Mouse (Mus musculus) urinary bladder, postnatal 4 days (tissue): ENCODE measurements around the gene Gm7534.

Experiments
- DNase-seq, 2 experiments: peaks; one replicate each; pipeline ENCODE4 v3.0.0; 2021 to 2022; ENCODE audit warnings: low spot score in 2 of 2

Gene Gm7534

DNA sequence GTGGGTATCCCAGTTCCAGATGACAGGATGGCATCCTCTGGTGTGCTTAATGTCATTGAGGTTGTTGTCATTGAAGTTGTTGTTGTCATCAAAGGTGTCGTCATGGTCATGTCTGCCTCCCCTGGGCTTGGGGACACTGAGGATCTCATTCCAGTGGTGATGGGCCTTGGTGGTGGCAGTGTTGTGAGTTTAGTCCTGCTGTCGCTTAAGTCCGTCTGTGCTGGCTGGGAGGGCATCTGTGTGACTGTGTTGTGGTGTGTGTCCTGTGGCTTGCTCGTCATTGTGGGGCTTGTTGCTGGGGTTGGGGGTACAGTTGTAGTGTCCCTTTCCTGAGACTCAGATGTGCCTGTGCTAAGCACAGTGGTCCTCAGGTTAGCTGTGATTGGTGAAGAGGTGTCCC lies at the start of gene Gm7534:
Gene Gm7534, minus strand, starts transcription at position 101 of the 400 bp plus-strand sequence.
- DNase-seq, result no peak

DNA sequence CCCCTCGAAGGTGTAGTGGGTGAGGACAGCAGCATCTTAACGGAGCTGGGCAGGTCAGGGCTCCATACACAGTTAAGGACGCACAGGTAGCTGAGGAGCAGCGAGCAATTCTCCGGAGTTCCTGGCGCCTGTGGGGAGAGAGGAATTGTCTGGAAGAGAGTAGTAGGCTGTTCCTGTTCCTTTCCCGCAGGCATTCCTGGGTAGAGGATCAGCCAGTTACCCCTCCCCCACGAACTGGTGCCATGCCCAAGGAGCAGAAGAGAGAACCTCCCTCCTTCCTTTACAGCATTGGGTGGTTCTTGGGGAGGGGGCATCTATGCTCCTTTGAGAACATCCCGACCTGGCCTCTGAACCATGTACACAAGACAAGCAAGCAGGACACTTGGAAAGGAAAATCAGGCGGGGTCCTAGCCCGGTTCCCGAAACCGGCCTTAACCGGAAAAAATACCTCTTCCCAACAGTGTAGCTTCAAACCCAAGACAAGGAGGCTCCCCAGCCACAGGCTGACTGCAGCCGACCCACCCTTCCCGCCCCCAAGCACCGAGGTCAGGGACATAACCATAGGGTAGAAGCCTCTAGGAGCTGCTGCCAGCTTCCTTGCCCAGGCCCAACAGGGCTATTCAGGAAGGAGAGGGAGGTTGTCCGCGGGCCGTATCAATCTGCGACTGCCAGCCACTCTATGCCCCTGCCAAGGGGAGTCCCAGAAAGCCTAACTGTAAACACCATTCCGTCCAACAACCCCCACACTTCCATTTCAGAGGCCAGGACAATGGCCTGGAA lies 49.5 kb upstream of the Gm7534 start:
- no peak for DNase-seq

DNA sequence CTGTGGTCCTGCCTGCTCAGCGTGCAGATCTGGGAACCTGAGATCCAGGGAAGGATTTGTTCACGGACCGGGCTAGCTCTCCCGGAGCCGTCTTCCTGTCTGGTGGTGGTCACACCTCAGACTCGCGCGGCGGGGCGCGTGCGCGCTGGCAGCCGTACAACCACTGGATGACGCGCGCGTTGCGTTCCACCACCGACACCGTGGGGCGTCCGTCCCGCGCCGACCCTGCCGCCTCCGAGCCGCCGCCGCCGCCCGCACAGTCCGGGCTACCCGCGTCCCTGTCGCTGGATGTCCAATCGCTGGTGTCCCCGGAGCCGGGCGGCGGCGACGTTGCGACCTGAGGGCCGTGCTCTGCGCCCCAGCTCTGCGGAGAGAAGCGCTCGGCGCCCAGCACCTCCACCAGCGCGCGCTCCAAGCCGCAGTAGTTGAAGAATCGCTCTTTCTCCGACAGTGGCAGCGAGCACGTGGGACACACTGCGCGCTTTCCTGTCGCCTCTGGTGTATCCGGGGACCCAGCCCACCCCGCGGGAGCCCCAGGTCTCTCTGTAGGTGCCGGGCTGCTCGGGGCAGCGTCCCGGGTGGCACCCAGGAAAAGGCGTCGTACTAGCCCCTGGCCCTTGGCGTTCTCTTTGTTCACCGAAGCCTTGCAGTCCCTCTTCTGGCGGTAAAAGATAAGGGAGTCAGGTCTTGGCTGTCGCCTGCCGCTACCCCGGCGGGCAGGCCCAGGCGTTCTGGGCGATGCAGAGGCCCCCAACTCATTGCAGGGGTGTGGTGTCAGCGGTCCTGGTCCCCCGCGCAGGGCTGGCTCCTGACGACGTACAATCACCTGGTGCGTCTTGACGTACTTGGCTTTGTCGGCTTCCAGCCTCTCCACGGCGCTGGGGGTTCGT lies 48.7 kb upstream of the Gm7534 start:
- DNase-seq, result no peak

DNA sequence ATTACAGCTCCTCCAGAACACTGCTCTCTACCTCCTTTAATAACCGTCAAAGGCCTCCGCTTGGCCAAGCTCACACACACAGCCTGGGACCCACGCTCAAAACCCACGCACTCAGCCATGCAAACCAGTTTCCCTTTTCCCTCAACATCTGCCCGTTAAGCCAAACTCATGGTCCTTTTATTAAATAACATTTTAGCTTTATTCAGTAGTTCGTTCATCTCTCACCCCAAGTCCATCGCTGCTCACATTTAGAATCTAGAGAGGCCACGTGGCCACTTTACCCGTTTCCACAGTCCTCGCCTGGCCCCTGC lies 48.1 kb upstream of the Gm7534 start:
- DNase-seq, result no peak

DNA sequence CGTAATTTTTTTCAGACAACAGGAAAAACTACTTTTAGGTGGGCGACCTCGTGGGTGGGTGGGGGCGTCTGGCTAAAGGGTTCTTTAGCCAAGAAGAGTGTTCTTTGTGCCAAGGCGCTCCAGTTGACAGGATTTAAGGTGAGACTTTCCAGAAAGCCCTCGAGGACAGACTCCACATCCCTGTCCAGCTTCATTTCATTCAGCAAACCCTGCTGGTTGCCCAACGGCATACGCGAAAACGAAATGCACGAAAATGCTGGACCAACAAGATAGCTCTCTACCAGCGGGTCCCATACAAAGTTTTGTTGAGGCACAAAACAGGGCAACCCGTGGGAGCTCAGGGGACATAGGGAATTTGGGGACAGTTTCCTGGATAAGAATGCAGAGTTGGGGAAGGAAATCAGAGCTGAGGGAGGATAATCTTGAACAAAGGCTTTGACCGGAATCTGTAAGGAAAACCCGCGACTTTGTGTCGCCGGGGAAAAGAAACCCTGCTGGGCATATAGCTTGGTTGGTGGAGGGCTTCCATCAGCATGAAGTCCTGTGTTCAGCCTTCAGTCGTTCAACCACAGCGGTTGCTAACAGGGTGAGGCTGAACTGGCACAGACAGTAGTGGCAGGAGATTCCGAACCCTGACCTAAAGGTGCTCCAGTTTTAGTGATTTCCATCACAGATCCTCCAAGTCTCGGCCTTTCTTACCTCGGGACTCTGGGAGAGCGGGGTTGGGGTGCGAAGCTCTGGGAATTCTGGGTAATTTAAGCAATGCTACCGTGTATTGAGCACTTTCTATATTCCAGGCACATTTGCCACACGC lies 47.5 kb upstream of the Gm7534 start:
- no peak for DNase-seq

DNA sequence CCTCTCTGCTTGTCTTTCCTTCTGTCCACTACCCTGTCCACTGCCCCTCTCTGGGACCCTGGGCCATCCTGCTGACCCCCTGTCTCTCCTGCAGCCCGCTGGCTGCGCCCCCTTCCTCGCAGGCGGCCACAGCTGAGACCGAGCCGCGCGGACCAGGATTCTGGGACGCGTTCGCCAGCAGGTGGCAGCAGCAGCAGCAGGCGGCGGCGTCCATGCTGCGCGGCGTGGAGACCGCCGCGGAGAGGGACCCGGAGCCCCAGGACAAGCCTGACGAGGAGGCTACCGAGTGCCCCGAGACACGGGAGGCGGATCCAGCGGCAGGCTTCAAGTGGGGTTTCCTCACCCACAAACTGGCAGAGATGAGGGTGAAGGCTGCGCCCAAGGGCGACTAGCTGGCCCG lies 46.8 kb upstream of the Gm7534 start:
- peak; percentile 61 to 81 for DNase-seq

DNA sequence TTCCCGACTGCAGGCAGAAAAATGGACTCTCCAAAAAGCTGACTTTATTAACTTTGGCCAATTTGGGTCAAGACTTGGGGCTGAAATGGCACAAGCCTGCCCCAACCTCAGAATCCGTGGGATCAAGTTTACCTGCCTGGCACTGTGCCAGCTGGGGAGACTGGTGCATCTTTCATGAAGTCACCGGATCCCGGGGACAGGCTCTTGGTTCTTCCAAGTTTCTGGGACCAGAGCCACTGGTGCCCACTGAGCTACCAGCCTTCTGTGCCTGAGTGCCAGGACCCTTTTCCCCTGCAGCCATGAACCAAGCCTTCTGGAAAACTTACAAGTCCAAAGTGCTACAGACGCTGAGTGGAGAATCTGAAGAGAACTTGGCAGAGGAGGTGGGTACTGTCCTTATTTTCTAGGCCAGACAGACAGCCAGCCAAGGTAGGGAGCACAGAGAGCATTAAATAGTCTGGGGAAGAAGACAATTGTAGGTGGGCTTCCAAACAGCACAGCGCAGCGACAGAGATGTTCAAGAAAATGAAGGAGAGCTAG lies 44.0 kb upstream of the Gm7534 start, which contains the start of gene Gm30191:
Gene Gm30191, plus strand, starts transcription at position 217 of the 540 bp plus-strand sequence.
- DNase-seq, result no peak

DNA sequence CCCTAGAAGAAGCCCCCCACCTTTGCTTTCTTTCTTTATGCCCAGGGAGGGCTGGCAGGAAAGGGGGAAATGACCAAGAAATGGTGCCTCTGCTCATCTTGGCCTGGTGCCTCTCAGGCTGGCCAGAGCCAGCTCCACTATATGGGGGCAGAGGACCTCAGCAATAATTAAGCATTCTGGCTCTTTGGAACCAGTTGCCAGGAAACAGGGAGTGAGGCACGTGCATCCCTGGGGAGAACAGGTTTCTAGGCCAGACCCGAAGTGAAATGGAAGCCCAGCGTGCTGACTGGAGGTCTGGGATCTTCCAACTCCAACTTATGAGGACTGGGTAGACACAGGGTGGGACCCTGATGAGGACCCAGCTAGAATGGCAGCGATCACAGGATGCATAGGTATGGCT lies 43.5 kb upstream of the Gm7534 start:
- no peak for DNase-seq

DNA sequence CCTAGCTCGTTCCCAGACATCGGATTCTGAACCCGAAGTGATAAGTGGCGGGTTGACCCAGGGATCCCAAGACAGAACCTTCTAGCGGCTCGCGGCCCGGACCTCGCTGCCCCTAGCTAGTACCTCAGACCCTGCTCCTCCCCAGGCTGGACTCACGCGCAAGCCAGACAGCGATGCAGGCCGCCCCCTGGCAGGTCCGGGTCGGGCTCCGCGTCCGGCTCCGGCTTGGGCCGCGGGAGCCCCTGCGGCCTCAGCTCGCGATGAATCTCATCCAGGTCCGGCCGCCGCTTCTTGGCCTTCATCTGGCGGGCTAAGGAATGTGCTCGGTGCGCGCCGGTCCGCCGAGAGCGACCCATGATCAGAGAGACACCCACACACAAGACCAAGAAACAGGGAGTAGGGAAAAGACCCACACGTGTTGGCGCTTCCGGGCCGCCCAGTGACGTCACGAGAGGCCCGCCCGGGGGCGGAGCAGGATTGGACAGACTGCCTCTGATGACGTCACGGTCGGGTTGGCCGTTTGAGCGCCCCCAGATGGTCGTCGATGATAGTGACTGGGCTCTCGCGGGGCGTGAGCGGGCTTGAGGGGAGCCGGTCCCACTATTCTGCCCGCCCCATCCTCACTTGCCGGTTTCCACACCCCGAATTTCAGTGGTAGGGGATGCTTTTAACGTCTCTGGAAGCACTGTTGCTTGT lies 42.5 kb upstream of the Gm7534 start, which contains the start of gene Zfp593:
Gene Zfp593, minus strand, starts transcription at position 445 of the 696 bp plus-strand sequence.
- DNase-seq, result peak; percentile 90 to 97

DNA sequence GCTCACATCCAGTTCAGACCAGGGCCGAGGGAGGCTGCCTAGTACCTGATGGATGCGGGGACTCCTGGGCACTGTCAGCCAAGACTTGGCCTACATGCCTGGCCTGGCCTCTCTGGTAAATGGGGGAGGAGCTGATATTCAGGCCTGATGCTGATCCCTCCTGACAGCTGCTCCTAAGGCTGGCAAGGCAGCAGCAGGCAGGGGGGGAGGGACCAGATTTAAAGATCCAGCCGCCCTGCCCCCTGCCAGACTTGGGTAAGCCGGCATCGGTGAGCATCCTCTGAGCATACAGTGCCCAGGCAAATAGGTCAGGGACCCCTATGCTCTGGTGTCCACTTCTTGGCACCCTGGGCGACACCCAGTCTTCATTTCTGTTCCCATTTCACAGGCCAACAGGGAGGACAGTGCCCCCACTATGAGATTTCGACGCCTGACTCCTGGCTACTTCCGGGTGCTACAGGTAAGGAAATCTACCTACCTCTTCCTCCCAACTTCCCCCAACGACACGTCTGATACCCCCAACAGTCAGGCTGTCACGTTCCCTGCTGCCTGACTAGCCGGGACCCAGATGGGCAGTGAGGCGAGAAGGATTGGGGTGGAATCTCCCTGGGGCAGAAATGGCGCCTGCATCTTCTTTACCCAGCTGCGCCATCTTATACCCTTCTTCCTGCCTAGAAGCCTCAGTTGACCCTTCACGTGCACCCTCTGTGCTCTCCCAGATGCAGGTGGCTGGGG lies 40.9 kb upstream of the Gm7534 start, which contains the start of gene E130218I03Rik:
Gene E130218I03Rik, plus strand, starts transcription at position 147 of the 735 bp plus-strand sequence.
- no peak for DNase-seq

DNA sequence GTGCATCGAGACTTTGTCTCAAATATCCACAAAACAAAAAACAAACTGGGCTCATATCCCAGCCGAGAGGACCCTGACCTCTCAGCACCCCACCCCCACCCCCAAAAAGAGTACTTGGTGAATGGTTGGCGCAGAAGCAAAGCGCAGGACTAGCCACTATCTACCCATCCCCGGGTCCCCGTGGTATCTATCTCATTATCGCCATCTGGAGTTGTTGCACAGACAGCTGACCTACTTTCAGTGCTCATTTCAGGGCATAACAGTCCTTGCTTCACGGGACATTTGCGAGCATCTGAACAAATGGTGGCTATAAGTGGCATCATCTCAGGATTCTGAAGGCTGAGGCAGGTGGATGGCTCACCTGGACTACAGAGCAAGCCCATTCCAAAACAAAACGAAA lies 35.9 kb upstream of the Gm7534 start:
- no peak for DNase-seq

DNA sequence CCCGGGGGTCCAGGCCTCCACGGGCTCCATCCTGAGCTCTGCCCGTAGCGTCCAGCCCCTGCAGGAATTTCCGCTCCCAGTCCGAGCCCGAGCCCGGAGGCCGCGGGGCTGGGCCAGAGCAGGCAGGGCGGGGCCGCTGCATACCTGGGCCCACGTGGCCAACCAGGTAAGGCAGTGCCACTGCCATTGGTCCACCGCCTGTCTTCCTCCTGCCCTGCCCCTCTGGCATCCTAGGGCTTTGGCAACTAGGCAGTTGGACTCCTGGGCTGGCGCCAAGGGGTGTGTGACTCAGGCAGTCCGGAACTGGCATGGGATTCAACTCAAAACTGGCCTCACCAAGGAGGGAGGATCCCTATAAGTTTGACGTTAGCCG lies 35.5 kb upstream of the Gm7534 start, which contains the start of gene Cnksr1:
Gene Cnksr1, minus strand, starts transcription at position 121 of the 373 bp plus-strand sequence.
- peak; percentile 76 to 85 for DNase-seq

DNA sequence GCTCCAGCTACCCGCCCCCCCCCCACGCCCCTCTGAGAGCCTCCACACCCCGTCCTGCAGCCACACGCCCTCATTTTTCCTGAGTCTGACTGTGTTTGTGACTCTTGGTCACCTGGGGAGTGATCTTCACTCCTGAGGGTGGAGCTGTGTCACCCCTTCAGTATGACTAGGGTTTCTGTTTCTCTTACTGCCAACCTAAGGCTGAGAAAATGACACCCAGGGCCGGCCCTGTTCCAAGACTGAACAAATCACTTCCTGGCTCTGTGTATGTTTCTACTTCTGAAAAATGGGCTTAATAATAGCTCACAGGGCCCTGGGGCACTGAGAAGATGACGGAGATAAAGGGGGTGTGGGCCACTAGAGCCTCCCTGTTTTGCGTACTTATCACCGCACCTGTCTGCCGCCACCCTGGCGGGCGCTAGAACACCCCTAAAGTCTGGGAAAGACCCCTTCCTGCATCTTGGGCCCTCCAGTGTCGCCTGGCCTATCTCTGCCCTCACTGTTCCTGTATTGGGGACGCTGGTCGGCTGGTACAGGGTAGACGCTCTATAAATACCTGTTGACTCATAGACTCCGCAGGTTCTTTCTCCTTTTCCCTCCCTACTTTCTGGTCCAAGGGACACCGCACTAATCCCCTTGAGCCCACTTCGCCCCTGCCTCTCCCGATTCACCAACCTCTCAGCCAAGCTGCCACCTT lies 34.9 kb upstream of the Gm7534 start:
- no peak for DNase-seq

DNA sequence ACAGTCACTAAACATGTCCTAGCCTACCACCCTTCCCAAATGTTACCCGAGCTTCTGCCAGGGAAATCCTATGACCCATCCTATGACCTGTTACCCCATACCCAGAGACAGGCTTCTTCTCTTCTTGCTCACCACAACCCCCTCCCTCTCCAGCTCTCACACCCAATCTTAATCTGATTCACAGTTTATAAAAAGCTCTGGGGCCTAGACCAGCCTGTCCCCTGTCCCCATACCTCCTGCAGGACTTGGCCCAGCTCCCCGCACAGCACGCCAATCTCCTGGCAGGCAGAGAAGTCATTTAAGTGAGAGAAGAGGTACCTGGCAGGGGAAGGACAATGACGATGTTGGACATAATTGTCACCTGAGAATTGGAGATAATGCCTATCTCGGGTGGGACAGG lies 32.1 kb upstream of the Gm7534 start:
- no peak for DNase-seq

DNA sequence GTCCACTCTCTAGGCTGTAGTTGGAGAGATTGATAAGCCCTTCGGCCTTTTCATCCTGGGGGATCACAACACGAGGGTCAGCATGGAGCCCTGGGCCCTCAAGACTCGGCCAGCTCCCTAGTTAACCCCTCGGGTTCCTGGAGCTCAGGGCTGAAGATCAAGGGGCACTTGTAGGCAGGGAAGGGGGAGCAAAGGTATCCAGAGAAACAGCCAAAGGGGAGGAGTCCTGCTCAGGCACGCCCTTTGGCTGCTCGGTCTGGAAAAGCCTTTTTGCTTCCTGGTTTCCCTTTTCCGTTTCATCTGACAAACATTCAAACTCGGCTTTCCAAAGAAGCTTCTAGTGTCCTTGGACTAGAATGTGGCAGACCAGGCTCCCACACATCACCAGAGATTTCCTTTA lies 27.6 kb upstream of the Gm7534 start:
- DNase-seq, result no peak

DNA sequence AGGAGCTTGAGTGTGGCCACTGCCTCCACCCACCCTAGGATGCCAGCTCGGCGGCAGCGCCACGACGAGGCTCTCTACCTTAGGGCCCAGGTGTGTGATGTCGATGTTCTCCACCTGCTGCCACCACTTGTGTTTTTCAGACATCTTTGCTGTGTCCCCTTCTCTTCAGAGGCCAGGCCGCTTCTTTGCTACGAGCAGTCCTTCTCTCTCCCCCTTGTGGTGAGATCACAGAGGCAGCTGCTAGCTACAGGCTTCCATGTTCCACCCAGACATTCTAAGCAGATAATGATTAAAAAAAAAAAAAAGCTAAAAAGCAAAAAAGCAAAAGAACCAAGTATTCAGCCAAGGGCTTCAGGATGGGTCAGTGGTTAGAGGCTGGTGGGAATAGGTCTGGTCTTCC lies 24.4 kb upstream of the Gm7534 start, which contains the start of gene Catsper4:
Gene Catsper4, minus strand, starts transcription at position 190 of the 400 bp plus-strand sequence.
- DNase-seq, result no peak

DNA sequence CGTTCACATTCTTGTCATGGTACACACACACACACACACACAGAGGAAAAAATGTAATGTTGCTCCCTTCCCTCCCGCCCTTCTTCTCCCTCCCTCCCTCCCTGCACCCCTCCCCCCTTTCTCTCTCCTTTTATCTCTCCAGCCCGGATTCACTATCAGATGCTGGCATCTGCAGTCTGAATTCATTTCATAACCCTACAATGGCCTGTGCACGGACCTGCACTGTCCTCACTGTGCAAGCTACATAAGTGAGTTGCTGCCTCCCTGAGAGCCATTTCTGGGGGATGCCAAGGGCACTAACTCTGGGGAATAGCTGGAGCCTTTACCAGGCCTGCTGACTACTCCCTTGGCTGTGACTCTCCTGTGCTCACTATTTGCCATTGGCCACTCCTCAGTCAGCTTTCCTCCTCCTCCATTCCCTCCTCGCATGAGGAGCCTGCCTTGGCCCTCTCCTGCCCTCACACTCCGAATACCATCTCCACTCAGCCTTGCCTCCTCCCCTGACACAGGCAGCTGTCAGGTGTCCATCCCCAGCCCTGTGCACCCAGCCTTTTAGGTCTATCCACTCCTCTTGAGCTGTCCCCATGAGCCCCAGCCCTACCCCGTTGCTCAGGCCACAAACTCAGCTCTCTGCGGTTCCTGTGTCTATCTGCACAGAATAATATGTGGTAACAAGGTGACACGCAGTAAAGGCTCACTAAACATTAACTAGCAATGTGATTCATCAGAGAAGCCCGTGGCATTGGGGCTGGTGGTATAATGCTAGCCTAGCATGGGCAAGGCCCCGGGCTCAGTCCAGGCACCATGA lies 20.2 kb upstream of the Gm7534 start:
- DNase-seq, result no peak

DNA sequence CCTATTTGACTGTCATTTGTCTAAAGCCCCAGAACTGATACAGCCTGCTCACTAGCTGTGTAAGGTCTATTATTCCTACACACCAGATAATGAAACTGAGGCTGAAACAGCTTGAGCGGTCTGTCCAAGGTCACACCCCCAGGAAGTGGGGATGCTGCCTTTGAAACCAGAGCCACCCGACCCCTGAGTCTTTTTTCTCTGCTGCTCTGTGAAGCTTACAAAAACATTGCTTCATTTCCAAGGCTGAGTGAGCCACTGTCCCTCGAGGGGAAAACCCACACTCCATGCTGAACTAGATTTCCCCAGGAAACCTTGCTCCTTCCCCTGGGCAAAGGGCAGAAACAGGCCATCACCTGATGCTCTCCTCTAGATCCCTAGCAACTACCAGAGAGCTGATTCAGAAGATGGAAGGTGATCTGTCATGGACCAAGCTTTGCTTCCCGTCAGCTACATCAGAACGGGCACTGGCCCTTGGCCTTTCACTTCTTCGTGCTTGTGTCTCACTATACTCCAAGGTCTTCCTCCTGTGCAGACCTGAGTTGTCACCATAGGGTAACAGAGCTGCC lies 3.8 kb upstream of the Gm7534 start:
- DNase-seq, result no peak
